Mouse (Mus musculus) forebrain, embryonic 13.5 days (tissue): Measurements from ENCODE around the gene Il12rb2. TPM values are rescaled to one million over a fixed set of nuclear protein-coding genes. Genes with fewer than 3 reads are reported as not detected.

Experiments
- ATAC-seq: fragments of 200-750 bp; cut with Nextera tagmentation; 2 replicates; pipeline ENCODE4 v1.8.0; 2017
- H3K27ac ChIP-seq: fragments of 300-500 bp; sonication (generic); 2 replicates; pipeline ENCODE4 v1.5.1; 2015; ENCODE audit warnings: inconsistent platforms, mild to moderate bottlenecking, moderate library complexity
- H3K27me3 ChIP-seq: fragments of 300-500 bp; sonication (generic); 2 replicates; pipeline ENCODE4 v1.6.1; 2015; ENCODE audit warnings: mild to moderate bottlenecking, inconsistent platforms
- H3K36me3 ChIP-seq: fragments of 300-500 bp; sonication (generic); 2 replicates; pipeline ENCODE4 v1.6.1; 2015; ENCODE audit warnings: mild to moderate bottlenecking, inconsistent platforms; ENCODE audit not compliant: poor library complexity, severe bottlenecking
- H3K4me1 ChIP-seq: fragments of 300-500 bp; sonication (generic); 2 replicates; pipeline ENCODE4 v1.6.1; 2015; ENCODE audit warnings: inconsistent platforms
- H3K4me2 ChIP-seq: fragments of 300-500 bp; sonication (generic); 2 replicates; pipeline ENCODE4 v1.6.1; 2015; ENCODE audit warnings: inconsistent platforms, mild to moderate bottlenecking, moderate library complexity
- H3K4me3 ChIP-seq: fragments of 300-500 bp; sonication (generic); 2 replicates; pipeline ENCODE4 v1.5.1; 2015; ENCODE audit warnings: mild to moderate bottlenecking, inconsistent platforms
- H3K9ac ChIP-seq: fragments of 300-500 bp; sonication (generic); 2 replicates; pipeline ENCODE4 v1.6.1; 2015; ENCODE audit warnings: mild to moderate bottlenecking, inconsistent platforms
- H3K9me3 ChIP-seq: fragments of 300-500 bp; sonication (generic); replicated peaks from 2 replicates; pipeline ENCODE4 v1.6.1; 2016; ENCODE audit warnings: inconsistent platforms
- WGBS: fragments of 180-500 bp; shearing (Covaris S2); methylation state at CpG from one replicate; pipeline ENCODE4 v1.1.7; 2015; 5-methylcytosine and 5-hydroxymethylcytosine counted together
- polyA plus RNA-seq: library from polyadenylated mRNA; unstranded; fragments of >200 nt; fragmentation: Nextera tagmentation; extraction: Ambion mirVana; gene quantifications from 2 replicates; pipeline ENCODE4 v1.2.1, GENCODE M21; 2015

Gene Il12rb2
- polyA plus RNA-seq, 1 experiment from 2014 or later: not detected

- WGBS: 93% methylated on average over 7 of the region's 7 CpGs
- no peaks in the 10 kb centered on the region for H3K4me1 ChIP-seq
- no peaks in the 10 kb centered on the region for H3K9me3 ChIP-seq
- H3K27ac ChIP-seq: no peak overlapping the region
- H3K4me3 ChIP-seq: no peak overlapping the region
- H3K9ac ChIP-seq: no peak overlapping the region
- no peaks in the 10 kb centered on the region for H3K27me3 ChIP-seq
- no peak for ATAC-seq
- no peaks in the 10 kb centered on the region for H3K36me3 ChIP-seq
- no peak overlapping the region for H3K4me2 ChIP-seq
Observed at GRCm38 (mm10) chr6:67243765-67244420, 132.1 kb downstream of the Il12rb2 start.

Other genes with a start within 250 kb of the Il12rb2 start
- 351 and 352 TPM in 2 replicates for gene Serbp1, start 138.0 kb downstream of the Il12rb2 start, polyA plus RNA-seq
- not detected in 2 replicates for gene Il23r, start 115.7 kb upstream of the Il12rb2 start, polyA plus RNA-seq
- gene Tacstd2, start 159.6 kb upstream of the Il12rb2 start, polyA plus RNA-seq: 0.13 and 0.23 TPM in 2 replicates